Mouse (Mus musculus) megakaryocyte, adult 5-6 weeks (primary cell): ENCODE measurements at regions not wholly inside any gene's neighbourhood (a gene's known extent, or its start where the extent isn't known, plus 50 kb on each side); places are given as distances from the start of the nearest gene placed in this dataset.

Source experiments
- ATAC-seq: 2 replicates; pipeline ENCODE4 v1.8.0; 2016; ENCODE audit warnings: mild to moderate bottlenecking, inconsistent platforms; ENCODE audit not compliant: poor library complexity, severe bottlenecking

DNA sequence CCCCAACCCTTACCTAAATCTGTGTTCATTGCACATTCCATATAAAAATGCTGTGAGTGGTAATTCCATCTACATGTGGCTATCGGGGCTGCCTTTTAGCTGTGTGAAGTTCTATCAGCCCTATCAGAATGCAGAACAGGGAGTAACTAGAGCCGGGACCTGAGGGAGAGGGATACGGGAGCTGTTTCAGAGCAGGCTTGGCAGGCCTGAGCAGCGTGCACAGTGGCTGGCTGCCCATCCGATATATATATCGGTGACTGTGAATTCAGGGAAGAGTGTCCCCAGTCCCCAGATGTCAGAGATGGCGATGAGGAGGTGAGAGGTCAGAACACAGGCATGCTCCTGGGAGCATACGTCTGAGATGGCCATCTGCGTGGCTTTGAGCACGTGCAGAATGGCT, 79.0 kb downstream of the Arl4c start:
- no peak for ATAC-seq

- ATAC-seq, result no peak
These were observed 79.7 kb downstream of the Arl4c start for GRCm38 (mm10) chr1:88622356-88622755.

DNA sequence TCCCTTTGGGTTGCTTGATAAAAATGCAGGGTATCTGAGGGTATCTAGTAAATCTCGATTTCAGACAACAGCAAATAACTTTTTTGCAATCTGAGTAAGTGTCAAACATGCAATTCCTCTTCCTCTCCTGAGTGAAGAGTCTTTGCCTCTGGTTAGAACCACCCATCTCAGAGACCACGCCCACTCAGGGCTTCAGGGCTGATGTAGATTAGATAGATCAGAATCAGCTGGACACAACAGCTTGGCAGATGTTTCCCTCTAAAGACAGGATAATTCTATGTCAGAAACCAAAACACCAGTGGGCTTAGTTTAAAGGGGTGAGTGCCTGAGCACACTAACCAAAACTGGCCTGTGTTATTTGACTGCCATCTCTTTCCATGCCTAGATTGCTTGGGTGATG, 80.8 kb downstream of the Arl4c start:
- ATAC-seq, result peak; percentile 79

- ATAC-seq, result no peak
These were observed 89.0 kb downstream of the Arl4c start for GRCm38 (mm10) chr1:88613007-88613406.

GRCm38 (mm10) chr1:88611241-88611640, 90.8 kb downstream of the Arl4c start:
- no peak for ATAC-seq

- no peak for ATAC-seq
These were observed 91.2 kb downstream of the Arl4c start for GRCm38 (mm10) chr1:88610810-88611209.

GRCm38 (mm10) chr1:88608826-88609225, 93.2 kb downstream of the Arl4c start:
- ATAC-seq, result no peak

DNA sequence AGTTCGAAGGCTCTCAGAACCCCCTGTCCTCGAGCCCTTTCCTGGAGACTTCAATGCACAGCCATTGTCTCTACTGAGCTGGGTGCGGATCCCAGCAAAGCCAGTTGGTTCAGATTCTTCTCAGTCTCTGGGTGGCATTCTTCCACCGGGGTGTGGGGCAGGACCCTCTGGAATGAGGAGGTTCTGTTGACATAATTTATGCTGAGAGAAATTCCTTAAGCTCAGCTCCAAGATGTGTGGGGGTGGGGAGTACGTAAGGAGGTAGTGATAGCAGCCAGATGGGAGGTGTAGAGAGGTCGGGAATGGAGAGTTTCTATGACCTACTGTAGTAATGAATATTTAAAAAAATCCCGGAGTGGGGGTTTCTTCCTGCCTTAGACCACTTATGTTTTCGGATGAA, 93.8 kb downstream of the Arl4c start:
- no peak for ATAC-seq

GRCm38 (mm10) chr1:88605616-88606190, 95.8 kb upstream of the Glrp1 start:
- no peak for ATAC-seq

- ATAC-seq, result no peak
These were observed 92.4 kb upstream of the Glrp1 start for GRCm38 (mm10) chr1:88602241-88602640.

GRCm38 (mm10) chr1:88601801-88602200, 91.9 kb upstream of the Glrp1 start:
- no peak for ATAC-seq

DNA sequence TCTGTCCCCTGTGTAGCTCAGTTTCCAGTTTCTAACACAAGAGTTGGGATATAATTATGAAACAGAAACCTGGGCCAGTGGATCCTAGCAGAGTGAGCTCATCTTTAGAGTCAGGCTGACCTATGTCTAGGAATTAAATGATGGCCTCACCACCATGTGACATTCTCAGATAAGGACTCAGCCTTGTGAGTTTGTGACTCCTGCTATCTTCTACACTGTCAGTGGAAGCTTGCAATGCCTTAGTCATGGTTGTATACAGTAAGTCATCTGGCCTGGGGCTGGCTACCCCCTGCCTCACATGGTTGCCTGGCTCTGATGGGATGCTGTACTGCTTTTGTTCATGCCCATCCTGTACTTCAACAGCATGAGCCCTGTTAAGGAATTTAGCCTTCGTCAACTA, 90.3 kb upstream of the Glrp1 start:
- no peak for ATAC-seq

GRCm38 (mm10) chr1:88594484-88595254, 84.8 kb upstream of the Glrp1 start:
- ATAC-seq, result no peak

DNA sequence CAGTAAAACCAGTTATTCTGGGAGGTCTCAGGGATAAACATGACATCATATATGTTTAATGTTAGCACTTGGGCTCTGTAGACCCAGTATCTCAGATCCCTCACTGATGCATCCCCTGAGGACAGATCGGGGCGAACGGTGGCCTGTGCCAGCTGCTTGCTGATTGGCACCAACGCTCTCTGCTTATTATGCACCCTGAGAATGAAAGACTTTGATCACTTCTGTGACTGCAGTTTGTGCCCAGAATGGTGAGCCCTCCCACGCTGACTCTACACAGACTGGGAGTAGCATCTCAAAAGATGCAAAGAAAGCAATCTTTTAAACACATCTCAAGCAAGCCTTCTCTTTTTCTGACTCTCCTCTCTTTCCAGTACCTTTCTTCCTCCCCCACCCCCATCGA, 82.2 kb upstream of the Glrp1 start:
- ATAC-seq, result no peak

DNA sequence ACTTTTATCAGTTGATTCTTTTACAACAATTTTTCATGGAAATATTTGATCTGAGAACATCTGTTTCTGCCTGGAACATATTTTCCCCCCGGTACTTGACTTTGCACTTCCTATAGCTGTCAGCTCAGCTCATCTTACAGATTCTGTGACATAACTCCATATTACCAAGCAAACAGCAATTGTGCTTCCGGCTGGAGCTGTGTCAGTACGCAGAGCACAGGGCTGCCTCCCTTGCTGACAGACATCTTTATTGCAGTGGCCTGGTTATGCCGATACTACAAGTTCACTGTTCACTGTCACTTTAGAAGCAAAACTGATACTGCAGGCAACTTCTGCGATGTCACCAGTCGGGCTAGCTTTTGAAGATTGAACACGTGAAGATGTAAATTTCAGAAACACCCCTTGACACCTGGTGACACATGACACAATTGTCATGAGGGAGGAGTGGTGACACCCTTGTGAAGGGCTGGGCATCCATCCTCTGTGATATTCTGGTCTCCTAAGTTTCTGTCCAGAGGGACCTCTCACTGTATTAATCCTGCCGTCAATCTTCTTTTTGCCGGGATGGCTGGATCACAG, 81.0 kb upstream of the Glrp1 start:
- no peak for ATAC-seq

DNA sequence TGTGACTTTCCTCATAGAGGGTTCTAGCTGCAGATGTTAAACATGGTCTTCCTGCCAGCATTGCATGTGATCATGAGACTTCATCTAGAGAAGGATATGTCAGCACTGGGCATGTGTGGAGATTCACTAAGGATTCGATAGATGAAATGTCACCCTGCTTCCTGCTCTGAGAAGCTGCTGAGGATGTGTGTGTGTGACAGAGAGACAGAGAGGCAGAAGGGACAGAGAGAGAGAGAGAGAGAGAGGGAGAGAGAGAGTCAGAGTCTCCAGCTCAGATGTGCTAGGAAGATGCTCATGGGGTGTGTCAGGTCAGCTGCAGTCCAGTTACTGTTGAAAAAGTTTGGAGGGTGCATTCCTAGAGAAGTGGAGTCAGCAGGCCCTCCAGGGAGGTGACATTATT, 78.9 kb upstream of the Glrp1 start:
- no peak for ATAC-seq

- ATAC-seq, result peak; percentile 85
These were observed 77.3 kb upstream of the Glrp1 start for GRCm38 (mm10) chr1:88586823-88587820.

GRCm38 (mm10) chr1:88586128-88586527, 76.3 kb upstream of the Glrp1 start:
- ATAC-seq, result no peak

DNA sequence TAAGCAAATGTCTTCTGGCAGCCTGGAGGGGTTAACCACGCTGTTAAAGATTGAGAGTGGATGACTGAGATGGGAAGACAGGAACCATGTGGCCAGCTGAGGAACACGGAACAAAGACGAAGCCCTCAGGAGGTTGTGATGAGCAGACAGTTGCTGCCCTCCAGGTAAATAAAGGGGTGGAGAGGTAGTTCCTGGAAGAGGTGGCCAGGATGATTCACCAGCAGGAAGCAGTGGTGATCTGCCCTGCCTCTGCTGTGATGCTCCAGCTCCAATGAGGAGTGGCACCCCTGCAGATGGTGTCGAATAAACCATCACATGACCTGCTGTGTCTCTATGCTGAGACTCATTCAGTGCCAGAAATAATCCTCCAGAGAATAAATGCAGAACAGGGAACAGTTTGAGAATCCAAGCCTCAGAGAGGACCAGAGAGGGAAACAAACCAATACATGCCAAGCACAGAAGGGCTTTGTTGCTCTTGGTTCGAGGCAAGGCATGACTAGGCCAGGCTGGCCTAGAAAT, 74.7 kb upstream of the Glrp1 start:
- ATAC-seq, result no peak

DNA sequence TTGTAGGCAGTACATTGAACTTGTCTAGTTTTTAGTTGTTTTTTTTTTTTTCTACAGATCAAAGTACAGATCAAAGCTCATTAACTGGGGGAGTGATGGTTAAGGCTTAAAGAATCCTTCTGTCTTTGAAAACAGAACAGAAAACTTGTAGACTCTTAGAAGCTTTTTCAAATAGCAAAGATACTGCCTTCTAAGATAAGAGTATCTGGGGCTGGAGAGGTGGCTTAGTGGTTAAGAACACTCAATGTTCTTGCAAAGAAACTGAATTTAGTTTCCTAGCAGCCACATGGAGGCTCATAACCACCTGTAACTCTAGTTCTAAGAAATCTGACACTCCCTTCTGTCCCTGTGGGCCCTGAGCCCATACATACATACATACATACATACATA, 68.4 kb upstream of the Glrp1 start:
- ATAC-seq, result no peak
